Mouse (Mus musculus) myocyte (in vitro differentiated cells): Measurements from ENCODE around the gene 3425401B19Rik.

ENCODE experiments used
- E2F4 ChIP-seq: IDR thresholded peaks from one replicate; pipeline ENCODE4 v1.6.1; 2011; ENCODE audit warnings: mild to moderate bottlenecking, control low read depth, moderate library complexity; ENCODE audit not compliant: insufficient read depth
- POLR2A ChIP-seq: IDR thresholded peaks from one replicate; pipeline ENCODE4 v1.6.1; 2011; ENCODE audit warnings: low read depth, mild to moderate bottlenecking, control low read depth, moderate library complexity; ENCODE audit not compliant: insufficient read length
- POLR2AphosphoS2 ChIP-seq: IDR thresholded peaks from one replicate; pipeline ENCODE4 v1.6.1; 2011; ENCODE audit warnings: low read depth, control low read depth; ENCODE audit not compliant: insufficient read length
- TCF12 ChIP-seq: IDR thresholded peaks from one replicate; pipeline ENCODE4 v1.6.1; 2011; ENCODE audit warnings: mild to moderate bottlenecking, control low read depth; ENCODE audit not compliant: poor library complexity, insufficient read depth, severe bottlenecking
- USF1 ChIP-seq: IDR thresholded peaks from one replicate; pipeline ENCODE4 v1.6.1; 2011; ENCODE audit warnings: low read depth, mild to moderate bottlenecking, control low read depth, moderate library complexity

DNA sequence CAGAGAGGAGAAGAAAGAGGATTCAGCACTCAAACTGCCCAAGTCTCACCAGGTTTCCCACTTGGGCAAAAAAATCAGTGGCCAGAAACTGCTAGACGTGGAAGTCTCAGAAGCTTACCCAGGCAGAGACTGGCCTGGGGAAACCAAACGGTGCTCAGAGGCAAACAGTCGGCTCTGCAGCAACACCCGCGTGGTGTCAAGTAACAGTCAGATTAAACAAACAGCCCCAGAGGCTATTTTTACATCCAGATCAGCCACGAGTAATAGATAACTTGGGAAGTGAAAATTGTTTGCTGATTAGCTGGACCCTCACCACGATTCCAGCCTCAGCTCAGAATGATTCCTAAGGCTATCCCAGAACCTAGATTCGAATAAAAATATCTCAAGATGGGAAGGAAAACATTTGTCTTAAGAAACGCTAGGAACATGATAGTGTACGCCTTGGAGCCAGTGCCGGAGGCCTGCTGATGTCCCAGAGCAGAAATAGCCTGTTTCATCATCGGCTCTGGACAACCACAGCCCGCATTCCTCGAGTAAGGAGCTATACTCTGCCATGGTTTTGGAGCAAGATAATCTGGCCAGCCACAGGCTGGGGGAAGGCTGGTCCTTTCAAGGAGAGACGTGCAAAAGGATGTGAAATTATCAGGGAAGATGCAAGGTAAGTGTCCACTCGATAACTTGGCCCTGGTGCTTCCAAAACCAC is at the start of gene 3425401B19Rik:
- TF ChIP-seq E2F4 (no peak), POLR2AphosphoS2 (no peak), POLR2A (no peak), TCF12 (no peak), USF1 (no peak)
